Mouse (Mus musculus): ENCODE measurements around the gene Amy1. TPM values are rescaled to one million over a fixed set of nuclear protein-coding genes. Genes with fewer than 3 reads are reported as not detected.
A peak's percentile ranks its signal among the peaks of the same experiment; 100 is the strongest.
"Not testable (repeated sequence)": the region's sequence is repeated elsewhere in the genome, so short reads cannot be mapped to it uniquely, and the experiment has no call there.

The Amy1 gene
- polyA plus RNA-seq, 1 experiment from 2014 or later: 165 TPM

- peak; percentile 22; the same call in 1 of the 2 replicates for TF ChIP-seq CTCF (IDR thresholded peaks at IDR 0.05; ENCODE audit: low read depth)
- TF ChIP-seq EP300 (IDR thresholded peaks at IDR 0.05; ENCODE audit: low read depth): peak; percentile 88
- H3K4me3 ChIP-seq (ENCODE audit: low read depth, low read length): peak within 1 kb of the TSS; percentile 80
- H3K27ac ChIP-seq (ENCODE audit: low read depth): peak within 1 kb of the TSS; percentile 99
- peak; percentile 96 for ATAC-seq
- H3K4me2 ChIP-seq (ENCODE audit: low read depth, low read length): peak within 1 kb of the TSS; percentile 84
- H3K9me3 ChIP-seq (ENCODE audit: low read length): no peaks in the 10 kb centered on the region
- WGBS (ENCODE audit: insufficient replicate concordance): under 1% methylated on average over 70 of the region's 70 CpGs
- peak; percentile 97 for DNase-seq
- H3K9ac ChIP-seq (replicated peaks): peak within 1 kb of the TSS; percentile 78
- peaks cover 14% of the 10 kb centered on the region for H3K4me1 ChIP-seq (ENCODE audit: insufficient read depth)
- H3K27me3 ChIP-seq (ENCODE audit: insufficient read depth, low read length): no peaks in the 10 kb centered on the region
- H3K36me3 ChIP-seq (replicated peaks; ENCODE audit: insufficient read depth, low read length): peaks cover 18% of the 10 kb centered on the region
Observed at GRCm38 (mm10) chr3:113629606-113630359, 23.3 kb upstream of the Amy1 start, which contains the start of gene Rnpc3. Gene Rnpc3 (minus strand): TSS chr3:113630149.

DNA sequence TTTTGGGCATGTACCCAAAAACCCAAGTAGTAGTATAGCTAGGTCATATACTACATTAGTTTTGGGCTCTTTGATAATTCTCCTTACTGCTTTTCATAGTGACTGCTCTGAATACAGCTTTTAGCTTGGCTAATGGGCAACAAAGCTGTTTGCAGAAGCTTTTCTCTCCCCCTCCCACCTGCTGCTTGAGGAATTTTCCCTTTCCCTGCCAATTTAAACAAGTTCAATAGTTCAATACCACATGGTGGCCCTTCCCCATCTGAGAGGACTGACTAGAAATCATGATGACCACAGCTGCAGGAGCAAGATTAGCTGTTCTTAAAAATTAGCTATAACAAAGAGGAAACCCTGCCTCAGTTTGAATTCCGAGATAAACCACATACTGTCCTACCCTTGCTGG lies 15.7 kb downstream of the Amy1 start:
- ATAC-seq: peak; percentile 62
- DNase-seq: no peak
- Histone ChIP-seq H3K9me3 (ENCODE audit: low read length) (no peaks in the 10 kb centered on the region), H3K4me2 (ENCODE audit: low read depth, low read length) (no peak overlapping the region), H3K9ac (replicated peaks) (no peak overlapping the region), H3K27me3 (ENCODE audit: insufficient read depth, low read length) (no peaks in the 10 kb centered on the region), H3K4me3 (ENCODE audit: low read depth, low read length) (no peak overlapping the region), H3K27ac (ENCODE audit: low read depth) (no peak overlapping the region), H3K4me1 (ENCODE audit: insufficient read depth) (no peaks in the 10 kb centered on the region), H3K36me3 (replicated peaks; ENCODE audit: insufficient read depth, low read length) (no peaks in the 10 kb centered on the region)
- 50% methylated on average over 1 of the region's 1 CpGs for WGBS (ENCODE audit: insufficient replicate concordance)
- TF ChIP-seq EP300 (IDR thresholded peaks at IDR 0.05; ENCODE audit: low read depth): no peak
- no peak for TF ChIP-seq CTCF (IDR thresholded peaks at IDR 0.05; ENCODE audit: low read depth)

GRCm38 (mm10) chr3:113574578-113574977 lies 31.9 kb downstream of the Amy1 start:
- Histone ChIP-seq H3K4me3 (ENCODE audit: low read depth, low read length) (no peak overlapping the region), H3K4me2 (ENCODE audit: low read depth, low read length) (no peak overlapping the region), H3K9ac (replicated peaks) (no peak overlapping the region), H3K27me3 (ENCODE audit: insufficient read depth, low read length) (no peaks in the 10 kb centered on the region), H3K4me1 (ENCODE audit: insufficient read depth) (no peaks in the 10 kb centered on the region), H3K9me3 (ENCODE audit: low read length) (no peaks in the 10 kb centered on the region), H3K36me3 (replicated peaks; ENCODE audit: insufficient read depth, low read length) (no peaks in the 10 kb centered on the region), H3K27ac (ENCODE audit: low read depth) (peak overlapping the region; percentile 5; the same call in 1 of the 2 replicates)
- TF ChIP-seq EP300 (IDR thresholded peaks at IDR 0.05; ENCODE audit: low read depth) (no peak), CTCF (IDR thresholded peaks at IDR 0.05; ENCODE audit: low read depth) (no peak)
- 57% methylated on average over 4 of the region's 4 CpGs for WGBS (ENCODE audit: insufficient replicate concordance)
- ATAC-seq: peak; percentile 94
- peak; percentile 42 for DNase-seq

DNA sequence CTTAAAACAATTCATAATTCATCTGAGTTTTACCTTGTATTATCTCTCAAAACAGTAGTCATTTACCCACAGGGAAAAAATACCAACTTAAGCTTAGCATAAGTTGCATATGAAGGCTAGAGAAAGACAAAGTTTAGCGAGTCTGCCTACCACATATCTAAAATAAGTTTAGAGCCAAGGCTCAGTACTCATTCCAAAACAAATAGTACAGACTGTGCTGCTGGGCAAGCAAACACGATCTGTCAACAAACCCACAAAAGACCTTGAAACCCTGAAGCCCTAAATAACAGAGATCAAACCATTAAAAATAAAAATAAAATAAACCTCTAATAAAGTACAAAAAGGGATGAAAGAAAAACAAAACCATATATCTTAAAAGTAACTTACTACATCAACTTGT lies 32.4 kb downstream of the Amy1 start:
- Histone ChIP-seq H3K4me1 (ENCODE audit: insufficient read depth) (no peaks in the 10 kb centered on the region), H3K4me3 (ENCODE audit: low read depth, low read length) (no peak overlapping the region), H3K9ac (replicated peaks) (no peak overlapping the region), H3K9me3 (ENCODE audit: low read length) (no peaks in the 10 kb centered on the region), H3K27me3 (ENCODE audit: insufficient read depth, low read length) (no peaks in the 10 kb centered on the region), H3K4me2 (ENCODE audit: low read depth, low read length) (no peak overlapping the region), H3K27ac (ENCODE audit: low read depth) (peak overlapping the region; percentile 5; the same call in 1 of the 2 replicates), H3K36me3 (replicated peaks; ENCODE audit: insufficient read depth, low read length) (no peaks in the 10 kb centered on the region)
- no peak for DNase-seq
- TF ChIP-seq CTCF (IDR thresholded peaks at IDR 0.05; ENCODE audit: low read depth) (no peak), EP300 (IDR thresholded peaks at IDR 0.05; ENCODE audit: low read depth) (peak; percentile 26; the same call in 1 of the 2 replicates)
- WGBS (ENCODE audit: insufficient replicate concordance): 50% methylated on average over 2 of the region's 2 CpGs
- ATAC-seq: peak; percentile 92

- DNase-seq: no peak
- no peak for TF ChIP-seq CTCF (IDR thresholded peaks at IDR 0.05; ENCODE audit: low read depth)
- TF ChIP-seq EP300 (IDR thresholded peaks at IDR 0.05; ENCODE audit: low read depth): peak; percentile 66
- Histone ChIP-seq H3K4me3 (ENCODE audit: low read depth, low read length) (no peak overlapping the region), H3K36me3 (replicated peaks; ENCODE audit: insufficient read depth, low read length) (peaks cover 3% of the 10 kb centered on the region; the same call in 1 of the 2 replicates), H3K9ac (replicated peaks) (no peak overlapping the region), H3K4me2 (ENCODE audit: low read depth, low read length) (no peak overlapping the region), H3K27me3 (ENCODE audit: insufficient read depth, low read length) (no peaks in the 10 kb centered on the region), H3K27ac (ENCODE audit: low read depth) (peak overlapping the region; percentile 64), H3K9me3 (ENCODE audit: low read length) (peaks cover 3% of the 10 kb centered on the region; the same call in 1 of the 2 replicates), H3K4me1 (ENCODE audit: insufficient read depth) (no peaks in the 10 kb centered on the region)
- WGBS (ENCODE audit: insufficient replicate concordance): 55% methylated on average over 3 of the region's 3 CpGs
- peak; percentile 61 for ATAC-seq
Observed at GRCm38 (mm10) chr3:113572158-113572557, 34.3 kb downstream of the Amy1 start.

GRCm38 (mm10) chr3:113539692-113540091 lies 66.8 kb downstream of the Amy1 start:
- no peaks in the 10 kb centered on the region for H3K36me3 ChIP-seq (replicated peaks; ENCODE audit: insufficient read depth, low read length)
- no peak overlapping the region for H3K27ac ChIP-seq (ENCODE audit: low read depth)
- DNase-seq (no peak), ATAC-seq (peak; percentile 87)
- H3K27me3 ChIP-seq (ENCODE audit: insufficient read depth, low read length): no peaks in the 10 kb centered on the region
- no peak overlapping the region for H3K4me3 ChIP-seq (ENCODE audit: low read depth, low read length)
- TF ChIP-seq CTCF (IDR thresholded peaks at IDR 0.05; ENCODE audit: low read depth) (no peak), EP300 (IDR thresholded peaks at IDR 0.05; ENCODE audit: low read depth) (peak; percentile 87)
- H3K9ac ChIP-seq (replicated peaks): no peak overlapping the region
- no peak overlapping the region for H3K4me2 ChIP-seq (ENCODE audit: low read depth, low read length)
- no peaks in the 10 kb centered on the region for H3K9me3 ChIP-seq (ENCODE audit: low read length)
- H3K4me1 ChIP-seq (ENCODE audit: insufficient read depth): no peaks in the 10 kb centered on the region

DNA sequence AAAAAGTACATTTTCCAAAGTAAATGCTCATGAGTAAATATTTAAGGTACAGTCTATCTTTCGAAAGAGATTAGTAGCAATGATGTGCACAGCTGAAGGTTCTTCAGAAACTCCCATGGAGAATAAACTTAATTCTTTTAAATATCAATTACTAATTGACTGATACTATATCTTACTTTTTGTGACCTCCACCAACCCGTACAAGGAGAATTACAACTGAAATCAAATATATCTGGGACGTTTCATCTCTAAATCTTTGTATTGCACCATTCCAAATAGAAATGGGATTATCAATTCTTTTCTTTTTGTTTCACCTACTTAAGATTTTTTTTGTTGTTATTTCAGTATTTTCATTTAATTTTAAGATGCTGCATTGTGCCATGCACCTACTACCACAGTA lies 74.2 kb downstream of the Amy1 start, which contains the start of gene Amy2a1:
Gene Amy2a1 (minus strand): TSS at position 101 of the 400 bp plus-strand sequence.
- H3K9ac ChIP-seq (replicated peaks); H3K4me2 ChIP-seq (ENCODE audit: low read depth, low read length); H3K9me3 ChIP-seq (ENCODE audit: low read length); H3K27me3 ChIP-seq (ENCODE audit: insufficient read depth, low read length); H3K27ac ChIP-seq (ENCODE audit: low read depth); H3K4me3 ChIP-seq (ENCODE audit: low read depth, low read length); H3K36me3 ChIP-seq (replicated peaks; ENCODE audit: insufficient read depth, low read length); H3K4me1 ChIP-seq (ENCODE audit: insufficient read depth); DNase-seq; ATAC-seq: not testable (repeated sequence)
- WGBS (ENCODE audit: insufficient replicate concordance): 65% methylated on average over 2 of the region's 3 CpGs

Data from liver, postnatal 0 days (tissue).